In genomic region chr13:52552822-52553477, GRCm38 (mm10) we compare ENCODE assay signal across 22 mouse cellular contexts.
"Had no signal": no experiment of that assay in that cellular context is flagged by ENCODE, and none has a peak within 500 bp of the region (broad histone marks: within the 10 kb centered on the region; RNA-seq: fewer than 3 reads in every experiment).

No protein-coding gene starts in this region.

- H3K4me3 ChIP-seq: intestine, embryonic 15.5 days; limb, embryonic 12.5 days; limb, embryonic 15.5 days; neural tube, embryonic 12.5 days; neural tube, embryonic 15.5 days had no signal

- H3K9ac ChIP-seq: intestine, embryonic 15.5 days; limb, embryonic 12.5 days; limb, embryonic 15.5 days; liver, embryonic 14.5 days; liver, postnatal 0 days; lung, embryonic 14.5 days; neural tube, embryonic 12.5 days; neural tube, embryonic 15.5 days had no signal

- H3K27ac ChIP-seq: intestine, embryonic 15.5 days; limb, embryonic 12.5 days; limb, embryonic 15.5 days; liver, embryonic 14.5 days; macrophage; neural tube, embryonic 12.5 days; neural tube, embryonic 15.5 days; stomach, postnatal 0 days had no signal

- H3K36me3 ChIP-seq: intestine, embryonic 15.5 days; limb, embryonic 12.5 days; limb, embryonic 15.5 days; neural tube, embryonic 12.5 days; neural tube, embryonic 15.5 days had no signal

- H3K27me3 ChIP-seq: intestine, embryonic 15.5 days; limb, embryonic 12.5 days; limb, embryonic 15.5 days; neural tube, embryonic 12.5 days; neural tube, embryonic 15.5 days had no signal

- ATAC-seq: intestine, embryonic 15.5 days; liver, postnatal 0 days; lung, postnatal 0 days had no signal

- H3K4me2 ChIP-seq: intestine, embryonic 15.5 days; limb, embryonic 12.5 days; limb, embryonic 15.5 days; liver, embryonic 11.5 days; lung, embryonic 14.5 days; neural tube, embryonic 12.5 days; neural tube, embryonic 15.5 days had no signal

- DNase-seq: kidney, adult 11 months; kidney, adult 9 months; kidney, postnatal 14 days; kidney, postnatal 4 days; left cerebral cortex, postnatal 4 days; liver, postnatal 0 days; lung, embryonic 14.5 days; right cerebral cortex, adult 18-20 months; right cerebral cortex, postnatal 14 days; right cerebral cortex, postnatal 4 days; thymus, adult 2 months; thymus, postnatal 14 days had no signal

- H3K4me1 ChIP-seq: intestine, embryonic 15.5 days; limb, embryonic 12.5 days; limb, embryonic 15.5 days; neural tube, embryonic 12.5 days; neural tube, embryonic 15.5 days had no signal

- H3K9me3 ChIP-seq: intestine, embryonic 15.5 days; limb, embryonic 12.5 days; limb, embryonic 15.5 days; neural tube, embryonic 12.5 days; neural tube, embryonic 15.5 days had no signal
